Mouse (Mus musculus) kidney, postnatal 0 days (tissue): Measurements from ENCODE around the gene Kif13a. TPM values are rescaled to one million over a fixed set of nuclear protein-coding genes. Genes with fewer than 3 reads are reported as not detected.

Experiments used
- ATAC-seq: fragments of 200-750 bp; cut with Nextera tagmentation; replicated peaks from 2 replicates; pipeline ENCODE4 v1.8.0; 2017; ENCODE audit warnings: low read depth, moderate number of reproducible peaks, moderate TSS enrichment, moderate library complexity; ENCODE audit not compliant: low FRiP score
- DNase-seq: peaks from one replicate; pipeline ENCODE4 v3.0.0-alpha.2; 2016; ENCODE audit warnings: low spot score
- H3K27ac ChIP-seq: fragments of 300-500 bp; sonication (generic); 2 replicates; pipeline ENCODE4 v1.5.1; 2014; ENCODE audit warnings: mild to moderate bottlenecking
- H3K27me3 ChIP-seq: fragments of 300-500 bp; sonication (generic); 2 replicates; pipeline ENCODE4 v1.6.1; 2014; ENCODE audit warnings: low read length, mixed read lengths; ENCODE audit not compliant: insufficient read depth
- H3K36me3 ChIP-seq: fragments of 300-500 bp; sonication (generic); 2 replicates; pipeline ENCODE4 v1.6.1; 2014; ENCODE audit warnings: low read length, mixed read lengths; ENCODE audit not compliant: insufficient read depth
- H3K4me1 ChIP-seq: fragments of 300-500 bp; sonication (generic); replicated peaks from 2 replicates; pipeline ENCODE4 v1.6.1; 2014; ENCODE audit warnings: antibody characterized with exemption, low read length, mixed read lengths; ENCODE audit not compliant: insufficient read depth
- H3K4me2 ChIP-seq: fragments of 300-500 bp; sonication (generic); 2 replicates; pipeline ENCODE4 v1.6.1; 2014; ENCODE audit warnings: mild to moderate bottlenecking, low read length, moderate library complexity, mixed read lengths
- H3K4me3 ChIP-seq: fragments of 300-500 bp; sonication (generic); replicated peaks from 2 replicates; pipeline ENCODE4 v1.5.1; 2014; ENCODE audit warnings: low read depth, low read length
- H3K9ac ChIP-seq: fragments of 300-500 bp; sonication (generic); 2 replicates; pipeline ENCODE4 v1.6.1; 2014; ENCODE audit warnings: low read depth, low read length
- H3K9me3 ChIP-seq: fragments of 300-500 bp; sonication (generic); replicated peaks from 2 replicates; pipeline ENCODE4 v1.6.1; 2016; ENCODE audit warnings: low read length, inconsistent platforms, mixed read lengths
- CTCF ChIP-seq: IDR thresholded peaks from 2 replicates; pipeline ENCODE4 v1.5.1; 2016; ENCODE audit warnings: antibody characterized with exemption, low read depth, mild to moderate bottlenecking, moderate library complexity
- WGBS: fragments of 180-500 bp; shearing (Covaris S2); extraction: QIAGEN DNeasy Blood & Tissue Kit; methylation state at CpG from one replicate; pipeline ENCODE4 v1.1.7; 2014; 5-methylcytosine and 5-hydroxymethylcytosine counted together
- polyA plus RNA-seq: library from polyadenylated mRNA; unstranded; fragments of >200 nt; fragmentation: Nextera tagmentation; extraction: Ambion mirVana; gene quantifications from 2 replicates; pipeline ENCODE4 v1.2.1, GENCODE M21; 2015

The Kif13a gene
- polyA plus RNA-seq, 1 experiment from 2014 or later, result 13.1 TPM

- Histone ChIP-seq H3K27ac (no peak overlapping the region), H3K36me3 (no peaks in the 10 kb centered on the region), H3K9me3 (no peaks in the 10 kb centered on the region), H3K4me1 (no peaks in the 10 kb centered on the region), H3K9ac (no peak overlapping the region), H3K4me3 (no peak overlapping the region), H3K27me3 (no peaks in the 10 kb centered on the region), H3K4me2 (no peak overlapping the region)
- no peak for DNase-seq
- TF ChIP-seq CTCF, result no peak
- 82% methylated on average over 3 of the region's 3 CpGs for WGBS
- ATAC-seq, result no peak
Observed at GRCm38 (mm10) chr13:46863169-46863748, 66.4 kb downstream of the Kif13a start.

- no peaks in the 10 kb centered on the region for H3K9me3 ChIP-seq
- no peak overlapping the region for H3K27ac ChIP-seq
- DNase-seq, result no peak
- H3K4me2 ChIP-seq, result no peak overlapping the region
- H3K9ac ChIP-seq, result no peak overlapping the region
- no peaks in the 10 kb centered on the region for H3K36me3 ChIP-seq
- ATAC-seq, result no peak
- TF ChIP-seq CTCF, result no peak
- H3K27me3 ChIP-seq, result no peaks in the 10 kb centered on the region
- 95% methylated on average over 2 of the region's 2 CpGs for WGBS
- no peaks in the 10 kb centered on the region for H3K4me1 ChIP-seq
- H3K4me3 ChIP-seq, result no peak overlapping the region
Observed at GRCm38 (mm10) chr13:46859876-46860275, 69.8 kb downstream of the Kif13a start.

- TF ChIP-seq CTCF, result no peak
- H3K36me3 ChIP-seq, result no peaks in the 10 kb centered on the region
- no peak overlapping the region for H3K27ac ChIP-seq
- H3K4me3 ChIP-seq, result no peak overlapping the region
- DNase-seq (no peak), ATAC-seq (no peak)
- no peaks in the 10 kb centered on the region for H3K27me3 ChIP-seq
- H3K9me3 ChIP-seq, result no peaks in the 10 kb centered on the region
- no peak overlapping the region for H3K9ac ChIP-seq
- WGBS, result 95% methylated on average over 2 of the region's 2 CpGs
- H3K4me1 ChIP-seq, result no peaks in the 10 kb centered on the region
- no peak overlapping the region for H3K4me2 ChIP-seq
Observed at GRCm38 (mm10) chr13:46859173-46859572, 70.5 kb downstream of the Kif13a start.

GRCm38 (mm10) chr13:46858835-46859152 lies 70.9 kb downstream of the Kif13a start:
- Histone ChIP-seq H3K9ac (no peak overlapping the region), H3K4me3 (no peak overlapping the region), H3K27ac (no peak overlapping the region), H3K36me3 (no peaks in the 10 kb centered on the region), H3K9me3 (no peaks in the 10 kb centered on the region), H3K27me3 (no peaks in the 10 kb centered on the region), H3K4me2 (no peak overlapping the region), H3K4me1 (no peaks in the 10 kb centered on the region)
- no peak for ATAC-seq
- no peak for DNase-seq
- 90% methylated on average over 8 of the region's 8 CpGs for WGBS
- TF ChIP-seq CTCF, result no peak

- no peak overlapping the region for H3K9ac ChIP-seq
- WGBS, result 92% methylated on average over 8 of the region's 8 CpGs
- no peak overlapping the region for H3K27ac ChIP-seq
- H3K4me1 ChIP-seq, result no peaks in the 10 kb centered on the region
- no peak for DNase-seq
- ATAC-seq, result no peak
- no peaks in the 10 kb centered on the region for H3K9me3 ChIP-seq
- no peak for TF ChIP-seq CTCF
- no peak overlapping the region for H3K4me2 ChIP-seq
- H3K36me3 ChIP-seq, result no peaks in the 10 kb centered on the region
- H3K4me3 ChIP-seq, result no peak overlapping the region
- H3K27me3 ChIP-seq, result no peaks in the 10 kb centered on the region
Observed at GRCm38 (mm10) chr13:46858143-46858834, 71.4 kb downstream of the Kif13a start.

- ATAC-seq (no peak), DNase-seq (no peak)
- no peak overlapping the region for H3K4me2 ChIP-seq
- no peak for TF ChIP-seq CTCF
- H3K9me3 ChIP-seq, result no peaks in the 10 kb centered on the region
- 89% methylated on average over 5 of the region's 5 CpGs for WGBS
- no peak overlapping the region for H3K9ac ChIP-seq
- no peaks in the 10 kb centered on the region for H3K36me3 ChIP-seq
- H3K4me1 ChIP-seq, result no peaks in the 10 kb centered on the region
- H3K4me3 ChIP-seq, result no peak overlapping the region
- H3K27ac ChIP-seq, result no peak overlapping the region
- H3K27me3 ChIP-seq, result no peaks in the 10 kb centered on the region
Observed at GRCm38 (mm10) chr13:46854456-46854855, 75.2 kb downstream of the Kif13a start.

- no peak for ATAC-seq
Observed at GRCm38 (mm10) chr13:46852470-46852869, 77.2 kb downstream of the Kif13a start.

More at GRCm38 (mm10) chr13:46852470-46852869, 77.2 kb downstream of the Kif13a start:
- Histone ChIP-seq H3K9me3 (no peaks in the 10 kb centered on the region), H3K27ac (no peak overlapping the region), H3K9ac (no peak overlapping the region), H3K4me1 (no peaks in the 10 kb centered on the region), H3K36me3 (no peaks in the 10 kb centered on the region), H3K4me3 (no peak overlapping the region), H3K4me2 (no peak overlapping the region), H3K27me3 (no peaks in the 10 kb centered on the region)
- no peak for DNase-seq
- WGBS, result 95% methylated on average over 4 of the region's 4 CpGs
- peak; percentile 27; the same call in 1 of the 2 replicates for TF ChIP-seq CTCF
